Mouse (Mus musculus) liver, embryonic 15.5 days (tissue): ENCODE data around the gene Zfp740. TPM values are rescaled to one million over a fixed set of nuclear protein-coding genes. Genes with fewer than 3 reads are reported as not detected.
"Not testable (repeated sequence)": the region's sequence is repeated elsewhere in the genome, so short reads cannot be mapped to it uniquely, and the experiment has no call there.

Source experiments
- ATAC-seq: fragments of 200-750 bp; cut with Nextera tagmentation; 2 replicates; pipeline ENCODE4 v1.8.0; 2017; ENCODE audit warnings: moderate number of reproducible peaks, mild to moderate bottlenecking, moderate library complexity; ENCODE audit not compliant: insufficient read depth
- H3K27ac ChIP-seq: fragments of 300-500 bp; sonication (generic); replicated peaks from 2 replicates; pipeline ENCODE4 v1.5.1; 2015; ENCODE audit warnings: mild to moderate bottlenecking, inconsistent platforms
- H3K27me3 ChIP-seq: fragments of 300-500 bp; sonication (generic); 2 replicates; pipeline ENCODE4 v1.6.1; 2015; ENCODE audit warnings: mild to moderate bottlenecking, inconsistent platforms
- H3K36me3 ChIP-seq: fragments of 300-500 bp; sonication (generic); replicated peaks from 2 replicates; pipeline ENCODE4 v1.6.1; 2015; ENCODE audit warnings: moderate library complexity, mild to moderate bottlenecking, inconsistent platforms
- H3K4me1 ChIP-seq: fragments of 300-500 bp; sonication (generic); replicated peaks from 2 replicates; pipeline ENCODE4 v1.6.1; 2015; ENCODE audit warnings: inconsistent platforms
- H3K4me2 ChIP-seq: fragments of 300-500 bp; sonication (generic); 2 replicates; pipeline ENCODE4 v1.6.1; 2015; ENCODE audit warnings: moderate library complexity, mild to moderate bottlenecking, inconsistent platforms
- H3K4me3 ChIP-seq: fragments of 300-500 bp; sonication (generic); replicated peaks from 2 replicates; pipeline ENCODE4 v1.5.1; 2015; ENCODE audit warnings: mild to moderate bottlenecking, inconsistent platforms
- H3K9ac ChIP-seq: fragments of 300-500 bp; sonication (generic); 2 replicates; pipeline ENCODE4 v1.6.1; 2015; ENCODE audit warnings: moderate library complexity, mild to moderate bottlenecking, inconsistent platforms
- H3K9me3 ChIP-seq: fragments of 300-500 bp; sonication (generic); replicated peaks from 2 replicates; pipeline ENCODE4 v1.6.1; 2016; ENCODE audit warnings: inconsistent platforms
- WGBS: fragments of 180-500 bp; shearing (Covaris S2); methylation state at CpG from one replicate; pipeline ENCODE4 v1.1.7; 2015; ENCODE audit warnings: mixed read lengths; ENCODE audit not compliant: insufficient replicate concordance; 5-methylcytosine and 5-hydroxymethylcytosine counted together
- polyA plus RNA-seq: library from polyadenylated mRNA; unstranded; fragments of >200 nt; fragmentation: Nextera tagmentation; extraction: Ambion mirVana; gene quantifications from 2 replicates; pipeline ENCODE4 v1.2.1, GENCODE M21; 2015

The Zfp740 gene
- polyA plus RNA-seq, 1 experiment from 2014 or later = 15.3 TPM

GRCm38 (mm10) chr15:102210816-102211215 lies 7.8 kb downstream of the Zfp740 start:
- no peaks in the 10 kb centered on the region for H3K9me3 ChIP-seq
- H3K27me3 ChIP-seq = no peaks in the 10 kb centered on the region
- ATAC-seq = no peak
- peaks cover 9% of the 10 kb centered on the region for H3K4me1 ChIP-seq
- H3K36me3 ChIP-seq = peaks cover 88% of the 10 kb centered on the region
- no peak overlapping the region for H3K4me2 ChIP-seq
- 87% methylated on average over 4 of the region's 4 CpGs for WGBS
- H3K4me3 ChIP-seq = no peak overlapping the region
- no peak overlapping the region for H3K27ac ChIP-seq
- H3K9ac ChIP-seq = no peak overlapping the region

GRCm38 (mm10) chr15:102211895-102212294 lies 8.8 kb downstream of the Zfp740 start:
- H3K4me1 ChIP-seq = peaks cover 6% of the 10 kb centered on the region; the same call in 1 of the 2 replicates
- no peak overlapping the region for H3K27ac ChIP-seq
- H3K4me3 ChIP-seq = no peak overlapping the region
- no peak overlapping the region for H3K4me2 ChIP-seq
- no peak for ATAC-seq
- peaks cover 81% of the 10 kb centered on the region for H3K36me3 ChIP-seq
- no peaks in the 10 kb centered on the region for H3K9me3 ChIP-seq
- no peaks in the 10 kb centered on the region for H3K27me3 ChIP-seq
- 78% methylated on average over 6 of the region's 6 CpGs for WGBS
- no peak overlapping the region for H3K9ac ChIP-seq

- no peak overlapping the region for H3K4me2 ChIP-seq
- no peaks in the 10 kb centered on the region for H3K27me3 ChIP-seq
- H3K4me3 ChIP-seq = no peak overlapping the region
- no peak overlapping the region for H3K9ac ChIP-seq
- H3K9me3 ChIP-seq = no peaks in the 10 kb centered on the region
- H3K36me3 ChIP-seq = peaks cover 58% of the 10 kb centered on the region
- H3K27ac ChIP-seq = no peak overlapping the region
- H3K4me1 ChIP-seq = no peaks in the 10 kb centered on the region
- WGBS = 49% methylated on average over 2 of the region's 2 CpGs
- ATAC-seq = no peak
Measured at GRCm38 (mm10) chr15:102214132-102214531, 11.1 kb downstream of the Zfp740 start.

- no peak overlapping the region for H3K9ac ChIP-seq
- no peaks in the 10 kb centered on the region for H3K4me1 ChIP-seq
- ATAC-seq = no peak
- no peaks in the 10 kb centered on the region for H3K9me3 ChIP-seq
- peaks cover 43% of the 10 kb centered on the region for H3K36me3 ChIP-seq
- no peak overlapping the region for H3K4me3 ChIP-seq
- no peak overlapping the region for H3K27ac ChIP-seq
- H3K27me3 ChIP-seq = no peaks in the 10 kb centered on the region
- no peak overlapping the region for H3K4me2 ChIP-seq
- 69% methylated on average over 6 of the region's 6 CpGs for WGBS
Measured at GRCm38 (mm10) chr15:102215624-102216023, 12.6 kb downstream of the Zfp740 start.

GRCm38 (mm10) chr15:102216459-102217228 lies 13.6 kb downstream of the Zfp740 start:
- H3K4me3 ChIP-seq = no peak overlapping the region
- no peaks in the 10 kb centered on the region for H3K4me1 ChIP-seq
- H3K27ac ChIP-seq = no peak overlapping the region
- H3K9ac ChIP-seq = no peak overlapping the region
- H3K9me3 ChIP-seq = no peaks in the 10 kb centered on the region
- H3K4me2 ChIP-seq = no peak overlapping the region
- H3K36me3 ChIP-seq = peaks cover 33% of the 10 kb centered on the region
- WGBS = 78% methylated on average over 16 of the region's 16 CpGs
- no peaks in the 10 kb centered on the region for H3K27me3 ChIP-seq
- ATAC-seq = no peak

- peaks cover 3% of the 10 kb centered on the region for H3K27me3 ChIP-seq
- WGBS = 84% methylated on average over 7 of the region's 7 CpGs
- peaks cover 26% of the 10 kb centered on the region for H3K36me3 ChIP-seq
- no peak overlapping the region for H3K9ac ChIP-seq
- no peak overlapping the region for H3K4me3 ChIP-seq
- H3K4me2 ChIP-seq = no peak overlapping the region
- no peaks in the 10 kb centered on the region for H3K9me3 ChIP-seq
- no peak overlapping the region for H3K27ac ChIP-seq
- no peaks in the 10 kb centered on the region for H3K4me1 ChIP-seq
- ATAC-seq = no peak
Measured at GRCm38 (mm10) chr15:102217325-102217724, 14.3 kb downstream of the Zfp740 start.

- H3K27ac ChIP-seq = no peak overlapping the region
- WGBS = 67% methylated on average over 10 of the region's 10 CpGs
- H3K36me3 ChIP-seq = no peaks in the 10 kb centered on the region
- H3K9ac ChIP-seq = no peak overlapping the region
- no peaks in the 10 kb centered on the region for H3K9me3 ChIP-seq
- peaks cover 26% of the 10 kb centered on the region for H3K4me1 ChIP-seq
- H3K4me2 ChIP-seq = no peak overlapping the region
- ATAC-seq = no peak
- H3K4me3 ChIP-seq = no peak overlapping the region
- peaks cover 27% of the 10 kb centered on the region for H3K27me3 ChIP-seq
Measured at GRCm38 (mm10) chr15:102222386-102222785, 19.3 kb downstream of the Zfp740 start.

- H3K4me2 ChIP-seq = peak overlapping the region; percentile 83
- no peak overlapping the region for H3K27ac ChIP-seq
- H3K4me1 ChIP-seq = peaks cover 28% of the 10 kb centered on the region
- H3K4me3 ChIP-seq = peak overlapping the region; percentile 48
- no peaks in the 10 kb centered on the region for H3K9me3 ChIP-seq
- H3K27me3 ChIP-seq = peaks cover 27% of the 10 kb centered on the region
- peak overlapping the region; percentile 36 for H3K9ac ChIP-seq
- 3% methylated on average over 43 of the region's 43 CpGs for WGBS
- peak; percentile 59 for ATAC-seq
- no peaks in the 10 kb centered on the region for H3K36me3 ChIP-seq
Measured at GRCm38 (mm10) chr15:102224186-102224991, 21.3 kb downstream of the Zfp740 start.

- WGBS = 2% methylated on average over 21 of the region's 21 CpGs
- peak overlapping the region; percentile 36; the same call in 1 of the 2 replicates for H3K9ac ChIP-seq
- ATAC-seq = peak; percentile 81
Measured at GRCm38 (mm10) chr15:102224992-102225617, 22.1 kb downstream of the Zfp740 start.

GRCm38 (mm10) chr15:102225619-102226018 lies 22.6 kb downstream of the Zfp740 start:
- not testable (repeated sequence) for ATAC-seq

More at GRCm38 (mm10) chr15:102224992-102225617, 22.1 kb downstream of the Zfp740 start:
- peak overlapping the region; percentile 48 for H3K4me3 ChIP-seq
- H3K4me2 ChIP-seq = peak overlapping the region; percentile 83
- no peaks in the 10 kb centered on the region for H3K9me3 ChIP-seq
- H3K27me3 ChIP-seq = peaks cover 27% of the 10 kb centered on the region
- H3K27ac ChIP-seq = peak overlapping the region; percentile 53
- peaks cover 28% of the 10 kb centered on the region for H3K4me1 ChIP-seq
- no peaks in the 10 kb centered on the region for H3K36me3 ChIP-seq

More at GRCm38 (mm10) chr15:102225619-102226018, 22.6 kb downstream of the Zfp740 start:
- H3K9ac ChIP-seq, H3K9me3 ChIP-seq, H3K36me3 ChIP-seq, H3K4me3 ChIP-seq, H3K27ac ChIP-seq: not testable (repeated sequence)
- Histone ChIP-seq H3K4me1 (peaks cover 29% of the 10 kb centered on the region), H3K4me2 (peak overlapping the region; percentile 83; the same call in 1 of the 2 replicates), H3K27me3 (peaks cover 27% of the 10 kb centered on the region)
- 24% methylated on average over 6 of the region's 6 CpGs for WGBS
